Mouse (Mus musculus) heart, adult 2 months (tissue): ENCODE measurements at regions not wholly inside any gene's neighbourhood (a gene's known extent, or its start where the extent isn't known, plus 50 kb on each side); places are given as distances from the start of the nearest gene placed in this dataset.

Experiments used
- CTCF ChIP-seq: fragments of 200-600 bp; IDR thresholded peaks from 2 replicates; pipeline ENCODE4 v1.8.1; 2022; ENCODE audit warnings: antibody characterized with exemption, mild to moderate bottlenecking, moderate library complexity
- EP300 ChIP-seq: fragments of 200-500 bp; IDR thresholded peaks from 2 replicates; pipeline ENCODE4 v1.6.1; 2011; ENCODE audit warnings: low read depth, low read length, control low read depth; ENCODE audit not compliant: insufficient read depth
- POLR2A ChIP-seq: fragments of 200-500 bp; IDR thresholded peaks from 2 replicates; pipeline ENCODE4 v1.6.1; 2011; ENCODE audit warnings: mild to moderate bottlenecking, low read depth, low read length, control low read depth; ENCODE audit not compliant: insufficient read depth

DNA sequence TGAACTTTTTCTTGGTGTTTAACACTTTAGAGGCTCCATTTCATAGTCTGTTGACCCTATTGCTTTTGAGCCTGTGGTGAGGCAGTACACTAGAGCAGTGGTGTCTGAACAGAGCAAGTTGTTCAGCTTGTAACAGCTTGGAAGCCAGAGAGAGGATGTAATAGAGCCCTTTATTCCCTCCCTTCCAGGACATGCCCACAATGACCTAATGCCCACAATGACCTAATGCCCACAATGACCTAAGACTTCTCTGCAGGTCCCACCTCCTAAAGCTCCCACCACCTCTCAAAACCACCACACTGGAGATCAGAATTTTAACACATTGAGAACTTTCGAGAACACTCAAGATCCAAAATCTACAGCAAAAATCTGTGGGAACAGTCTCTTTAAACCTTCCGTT lies 115.6 kb downstream of the S1pr1 start:
- TF ChIP-seq POLR2A (no peak), CTCF (no peak), EP300 (no peak)
